Mouse (Mus musculus): Measurements from ENCODE around the gene Cstb.

DNA sequence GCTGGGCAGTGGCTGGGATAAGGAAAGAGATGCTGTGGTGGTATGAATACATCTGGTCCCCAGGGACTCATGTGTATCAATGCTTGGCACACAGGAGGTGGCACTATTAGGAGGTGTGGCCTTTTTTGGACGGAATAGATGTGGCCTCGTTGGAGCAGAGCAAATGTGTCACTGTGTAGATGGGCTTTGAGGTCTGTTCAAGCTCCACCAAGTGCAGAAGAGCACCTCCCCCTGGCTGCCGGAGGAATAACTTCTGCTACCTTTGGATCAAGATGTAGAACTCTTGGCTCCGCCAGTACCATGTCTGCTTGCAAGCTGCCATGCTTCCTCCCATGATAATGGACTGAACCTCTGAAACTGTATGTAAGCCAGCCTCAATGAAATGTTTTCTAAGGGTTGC lies 36.3 kb downstream of the Cstb start:
- peak; percentile 60 for TF ChIP-seq CTCF (conservative IDR thresholded peaks at IDR 0.05; ENCODE audit: low read length)
- no peak for TF ChIP-seq NANOG (IDR thresholded peaks at IDR 0.05; ENCODE audit: borderline replicate concordance, low read length)
- no peak for TF ChIP-seq POU5F1 (IDR thresholded peaks at IDR 0.05; ENCODE audit: borderline replicate concordance, low read length)

Measured in E14TG2a.4 (cell line).